Mouse (Mus musculus) embryonic fibroblast, embryonic 13.5 days (primary cell): ENCODE results near the gene Olfr539. TPM values are rescaled to one million over a fixed set of nuclear protein-coding genes. Genes with fewer than 3 reads are reported as not detected.
"Not testable (repeated sequence)": the region's sequence is repeated elsewhere in the genome, so short reads cannot be mapped to it uniquely, and the experiment has no call there.

ENCODE experiments used
- H3K27ac ChIP-seq: 2 replicates; pipeline ENCODE4 v1.5.1; 2012; ENCODE audit warnings: low read length, control low read depth, inconsistent platforms; ENCODE audit not compliant: insufficient read depth
- H3K4me1 ChIP-seq: 2 replicates; pipeline ENCODE4 v1.6.1; 2011; ENCODE audit warnings: low read length; ENCODE audit not compliant: control insufficient read depth, insufficient read depth
- H3K4me3 ChIP-seq: 2 replicates; pipeline ENCODE4 v1.5.1; 2011; ENCODE audit warnings: mild to moderate bottlenecking, control low read depth, low read length; ENCODE audit not compliant: insufficient read depth
- CTCF ChIP-seq: IDR thresholded peaks from 2 replicates; pipeline ENCODE4 v1.5.1; 2011; ENCODE audit warnings: mild to moderate bottlenecking, control low read depth, low read length, moderate library complexity, borderline replicate concordance; ENCODE audit not compliant: insufficient read depth
- POLR2A ChIP-seq: IDR thresholded peaks from 2 replicates; pipeline ENCODE4 v1.6.1; 2011; ENCODE audit warnings: low read depth, mild to moderate bottlenecking, control low read depth, low read length, moderate library complexity
- polyA plus RNA-seq: library from polyadenylated mRNA; stranded (reverse); fragments of >200 nt; gene quantifications from 2 replicates; pipeline ENCODE4 v1.2.4, GENCODE M21; 2011; ENCODE audit warnings: low read depth; ENCODE audit not compliant: missing spikeins, insufficient read length

The Olfr539 gene
- not detected in 2 replicates for polyA plus RNA-seq

DNA sequence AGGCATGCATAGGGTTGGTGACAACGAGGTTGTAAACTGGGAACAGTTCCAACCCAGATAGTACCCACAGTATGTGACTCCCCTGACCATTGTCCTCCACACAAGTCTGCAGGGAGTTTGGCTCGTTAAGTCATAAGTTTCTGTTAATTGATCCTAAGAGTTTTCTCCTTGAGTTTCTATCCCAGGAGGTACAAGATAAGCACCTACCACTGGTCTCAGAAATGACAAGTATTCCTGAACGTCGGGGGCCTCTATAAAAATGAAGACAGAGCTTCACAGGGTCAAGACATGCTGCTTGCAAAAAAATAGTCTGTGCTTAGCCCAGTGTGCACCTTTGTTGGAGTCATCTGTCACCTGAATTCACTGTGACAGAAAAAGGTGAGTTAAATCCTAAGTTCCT is at the start of gene Olfr539:
Gene Olfr539 (plus strand): TSS at position 301 of the 400 bp plus-strand sequence.
- TF ChIP-seq CTCF, result no peak
- no peak for TF ChIP-seq POLR2A
- Histone ChIP-seq H3K4me1 (no peaks in the 10 kb centered on the region), H3K27ac (no peak within 1 kb of the TSS), H3K4me3 (no peak within 1 kb of the TSS)

DNA sequence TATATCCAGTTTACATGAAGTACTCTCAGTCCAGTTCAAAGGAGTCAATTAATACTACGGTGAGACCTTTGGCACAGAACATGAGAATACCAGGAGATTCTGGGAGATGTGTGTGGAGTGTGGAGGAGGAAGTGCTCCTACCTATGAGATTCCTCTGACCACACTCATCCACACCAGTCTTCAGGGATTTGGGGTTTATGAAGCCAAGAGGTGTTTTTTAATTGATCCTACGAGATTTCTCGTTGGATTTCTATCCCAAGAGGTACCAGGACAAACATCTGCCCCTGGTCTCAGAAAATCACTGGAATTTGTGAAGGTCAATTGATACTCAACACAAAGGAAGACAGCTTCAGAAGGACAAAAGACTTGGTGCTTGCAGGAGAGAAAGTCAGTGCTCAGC is 31.1 kb upstream of the Olfr539 start, which contains the start of gene Olfr61:
Gene Olfr61 (plus strand): TSS at position 301 of the 400 bp plus-strand sequence.
- not testable (repeated sequence) for H3K27ac ChIP-seq, H3K4me3 ChIP-seq, H3K4me1 ChIP-seq

DNA sequence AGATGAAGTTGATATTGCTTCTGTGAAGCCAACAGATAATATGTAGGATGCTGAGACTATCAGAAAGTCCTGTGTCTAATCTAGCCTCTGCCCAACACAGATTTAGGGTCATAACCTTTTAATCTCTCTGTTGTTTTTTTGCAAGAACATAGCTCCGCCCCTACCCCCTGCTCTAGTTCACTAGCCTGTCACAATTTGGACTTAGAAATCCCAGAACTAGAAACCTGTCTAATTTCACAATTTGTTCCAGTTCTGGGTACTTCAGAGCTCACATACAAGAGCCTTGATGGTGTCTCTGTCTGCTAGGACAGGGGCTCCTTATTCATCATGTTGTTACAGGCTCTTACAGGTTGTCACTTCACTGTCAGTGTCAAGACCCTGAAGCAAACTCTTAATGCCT is 29.2 kb upstream of the Olfr539 start:
- no peak overlapping the region for H3K27ac ChIP-seq
- TF ChIP-seq POLR2A (no peak), CTCF (no peak)
- no peaks in the 10 kb centered on the region for H3K4me1 ChIP-seq
- no peak overlapping the region for H3K4me3 ChIP-seq

DNA sequence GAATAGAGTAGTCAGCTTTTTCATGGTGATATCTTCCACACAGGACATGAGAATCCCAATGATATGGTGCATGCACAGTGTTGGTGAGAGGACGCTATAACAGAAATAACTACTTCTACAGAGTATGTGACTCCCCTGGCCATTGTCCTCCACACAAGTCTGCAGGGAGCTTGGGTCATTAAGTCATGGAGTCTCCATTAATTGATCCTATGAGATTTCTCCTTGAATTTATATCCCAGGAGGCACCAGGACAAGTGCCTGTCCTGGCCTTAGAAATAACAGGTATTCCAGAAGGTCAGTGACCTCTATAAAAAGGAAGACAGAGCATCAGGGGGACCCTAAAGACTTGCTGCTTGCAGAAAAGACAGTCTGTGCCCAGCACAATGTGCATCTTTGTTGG is 13.6 kb upstream of the Olfr539 start, which contains the start of gene Olfr53:
Gene Olfr53 (plus strand): TSS at position 301 of the 400 bp plus-strand sequence.
- no peak within 1 kb of the TSS for H3K27ac ChIP-seq

DNA sequence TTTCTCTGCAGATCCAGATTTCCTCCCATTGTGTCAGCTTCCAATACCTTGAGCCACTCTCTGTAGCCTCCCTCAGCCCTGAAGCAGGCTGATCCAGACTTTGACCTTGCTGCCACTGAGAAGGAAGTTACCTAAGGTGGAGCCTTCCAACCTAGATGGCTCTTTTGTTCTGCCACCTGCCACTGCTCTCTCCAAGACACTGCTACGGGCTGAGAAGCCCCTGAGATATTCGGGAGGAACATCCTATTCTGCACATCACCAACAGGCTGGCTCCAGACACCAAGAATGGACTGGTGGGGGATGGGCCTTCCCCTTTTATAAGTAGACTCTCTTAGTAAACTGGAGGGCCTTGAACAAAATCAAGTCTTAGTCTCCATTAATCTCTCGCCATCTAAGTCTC is 11.0 kb downstream of the Olfr539 start:
- not testable (repeated sequence) for H3K4me1 ChIP-seq, H3K27ac ChIP-seq, H3K4me3 ChIP-seq

More for the DNA sequence above, 13.6 kb upstream of the Olfr539 start, which contains the start of gene Olfr53:
- no peak within 1 kb of the TSS for H3K4me3 ChIP-seq
- H3K4me1 ChIP-seq, result no peaks in the 10 kb centered on the region
- TF ChIP-seq POLR2A (no peak), CTCF (no peak)

DNA sequence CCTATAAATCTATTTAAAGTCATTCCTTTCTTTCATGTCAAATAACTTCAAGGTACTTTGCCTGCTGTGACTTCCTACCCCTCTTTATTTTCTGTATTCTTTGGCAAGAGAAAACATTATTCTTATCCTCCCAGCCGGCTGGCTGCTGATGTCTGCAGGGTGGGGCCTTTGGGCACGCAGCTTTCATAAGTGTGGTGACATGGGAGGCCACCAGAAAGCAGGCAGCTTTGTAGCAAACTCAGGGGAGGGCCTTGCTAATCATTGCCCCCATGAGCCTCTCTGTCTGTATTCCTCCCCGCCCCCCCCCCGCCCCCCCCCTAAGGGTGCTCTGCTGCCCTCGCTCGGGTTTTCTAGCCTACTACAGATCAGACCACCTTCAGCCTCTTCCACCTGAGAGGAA is 16.1 kb downstream of the Olfr539 start:
- H3K4me3 ChIP-seq, result no peak overlapping the region
- TF ChIP-seq POLR2A (no peak), CTCF (no peak)
- no peaks in the 10 kb centered on the region for H3K4me1 ChIP-seq
- H3K27ac ChIP-seq, result no peak overlapping the region

DNA sequence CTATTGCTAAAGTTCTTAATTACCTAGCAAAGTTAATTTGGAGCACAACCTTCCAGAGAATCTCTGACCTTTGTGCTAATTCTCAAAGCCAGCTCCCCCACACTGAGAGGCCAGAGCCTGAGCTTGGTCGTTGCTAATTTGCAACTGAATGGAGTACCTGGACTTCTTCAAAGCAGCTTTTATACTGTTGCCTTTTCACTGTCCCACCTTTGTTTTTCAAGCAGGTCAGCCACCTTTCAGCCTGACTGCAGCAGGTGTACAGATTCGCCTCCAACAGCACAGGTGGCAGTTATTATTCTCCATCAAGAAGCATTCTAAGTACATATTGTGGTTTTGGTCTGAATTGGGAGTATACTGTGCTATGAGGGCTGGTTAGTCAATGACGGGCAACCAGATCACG is 19.9 kb downstream of the Olfr539 start:
- H3K4me1 ChIP-seq, H3K4me3 ChIP-seq: not testable (repeated sequence)

DNA sequence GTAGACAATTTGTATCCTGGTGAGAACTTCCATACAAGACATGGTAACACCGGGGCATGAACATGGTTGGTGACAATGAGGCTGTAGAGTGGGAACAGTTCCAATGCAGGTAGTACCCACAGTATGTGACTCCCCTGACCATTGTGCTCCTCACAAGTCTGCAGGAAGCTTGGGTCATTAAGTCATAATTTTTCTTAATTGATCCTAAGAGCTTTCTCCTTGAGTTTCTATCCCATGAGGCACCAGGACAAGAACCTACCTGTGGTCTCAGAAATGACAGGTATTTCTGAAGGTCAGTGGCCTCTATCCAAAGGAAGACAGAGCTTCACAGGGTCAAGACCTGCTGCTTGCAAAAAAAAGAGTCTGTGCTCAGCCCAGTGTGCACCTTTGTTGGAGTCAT is 21.9 kb downstream of the Olfr539 start, which contains the start of gene Olfr45:
Gene Olfr45 (plus strand): TSS at position 301 of the 400 bp plus-strand sequence.
- TF ChIP-seq CTCF (no peak), POLR2A (no peak)

More for the DNA sequence above, 19.9 kb downstream of the Olfr539 start:
- not testable (repeated sequence) for H3K27ac ChIP-seq

DNA sequence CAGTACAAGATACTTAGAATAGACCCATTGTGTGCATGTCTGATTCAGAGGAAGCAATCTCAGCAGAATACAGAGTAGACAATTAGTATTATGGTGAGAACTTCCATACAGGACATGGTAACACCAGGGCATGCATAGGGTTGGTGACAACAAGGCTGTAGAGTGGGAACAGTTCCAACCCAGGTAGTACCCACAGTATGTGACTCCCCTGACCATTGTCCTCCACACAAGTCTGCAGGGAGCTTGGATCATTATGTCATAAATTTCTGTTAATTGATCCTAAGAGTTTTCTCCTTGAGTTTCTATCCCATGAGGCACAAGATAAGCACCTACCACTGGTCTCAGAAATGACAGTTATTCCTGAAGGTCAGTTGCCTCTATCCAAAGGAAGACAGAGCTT is 37.2 kb downstream of the Olfr539 start, which contains the start of gene Olfr541:
Gene Olfr541 (plus strand): TSS at position 301 of the 400 bp plus-strand sequence.
- Histone ChIP-seq H3K27ac (no peak within 1 kb of the TSS), H3K4me1 (no peaks in the 10 kb centered on the region), H3K4me3 (no peak within 1 kb of the TSS)
- no peak for TF ChIP-seq POLR2A
- TF ChIP-seq CTCF, result no peak

More for the DNA sequence above, 21.9 kb downstream of the Olfr539 start, which contains the start of gene Olfr45:
- H3K4me1 ChIP-seq, result no peaks in the 10 kb centered on the region
- H3K4me3 ChIP-seq, result no peak within 1 kb of the TSS
- no peak within 1 kb of the TSS for H3K27ac ChIP-seq

DNA sequence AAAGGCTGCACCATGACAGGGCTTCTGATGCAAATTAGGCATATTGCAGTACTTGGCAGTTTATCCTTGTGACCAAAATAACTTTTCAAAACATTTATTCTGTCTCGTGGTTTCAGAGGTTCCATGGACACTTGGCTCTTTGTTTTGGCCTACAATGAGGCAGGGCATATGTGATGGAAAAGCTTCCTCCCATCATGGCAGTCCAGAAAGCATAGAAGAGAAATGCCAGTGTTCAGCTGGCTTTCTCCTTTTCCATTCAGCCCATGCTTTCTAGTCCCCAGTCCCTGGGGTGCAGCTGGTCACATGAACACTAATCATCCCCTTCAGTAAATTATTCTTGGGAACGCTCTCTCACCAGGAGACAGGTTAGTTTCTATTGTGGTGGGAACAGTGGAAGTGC is 46.6 kb downstream of the Olfr539 start:
- Histone ChIP-seq H3K4me3 (no peak overlapping the region), H3K4me1 (no peaks in the 10 kb centered on the region), H3K27ac (no peak overlapping the region)
- no peak for TF ChIP-seq POLR2A
- TF ChIP-seq CTCF, result no peak
